Mouse (Mus musculus) embryonic fibroblast, embryonic 13.5 days (primary cell): ENCODE results near the gene C8a.

Experiments
- CTCF ChIP-seq: IDR thresholded peaks from 2 replicates; pipeline ENCODE4 v1.5.1; 2011; ENCODE audit warnings: mild to moderate bottlenecking, control low read depth, low read length, moderate library complexity, borderline replicate concordance; ENCODE audit not compliant: insufficient read depth
- POLR2A ChIP-seq: IDR thresholded peaks from 2 replicates; pipeline ENCODE4 v1.6.1; 2011; ENCODE audit warnings: low read depth, mild to moderate bottlenecking, control low read depth, low read length, moderate library complexity

DNA sequence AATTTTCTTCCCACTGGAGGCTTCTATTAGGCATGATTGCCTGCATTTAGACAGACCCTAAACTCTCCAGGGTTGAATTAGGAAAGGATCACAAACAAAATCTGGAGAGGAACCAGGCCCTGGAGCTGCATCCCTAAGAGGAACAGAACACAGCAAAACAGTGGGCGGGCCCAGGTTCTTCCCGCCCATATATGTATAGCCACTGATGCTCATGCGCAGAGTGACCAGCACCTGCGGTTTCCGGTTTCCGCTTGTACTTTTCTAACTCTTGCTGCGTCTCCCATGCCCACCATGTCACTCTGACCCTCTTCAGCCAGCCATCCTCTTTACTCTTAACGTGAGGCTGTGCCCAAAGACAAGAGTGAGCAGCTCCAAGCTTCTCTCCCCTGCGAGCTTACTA is 77.2 kb downstream of the C8a start:
- TF ChIP-seq CTCF = no peak
- no peak for TF ChIP-seq POLR2A
